Mouse (Mus musculus) cortical plate, adult 2 months (tissue): ENCODE measurements around the gene Ttl. TPM values are rescaled to one million over a fixed set of nuclear protein-coding genes. Genes with fewer than 3 reads are reported as not detected.
A peak's percentile ranks its signal among the peaks of the same experiment; 100 is the strongest.

Source experiments
- H3K27ac ChIP-seq: fragments of 200-500 bp; 2 replicates; pipeline ENCODE4 v1.5.1; 2012; ENCODE audit warnings: low read length, control low read depth, inconsistent platforms; ENCODE audit not compliant: insufficient read depth
- H3K4me1 ChIP-seq: fragments of 200-500 bp; 2 replicates; pipeline ENCODE4 v1.6.1; 2011; ENCODE audit warnings: low read length; ENCODE audit not compliant: control insufficient read depth, insufficient read depth
- H3K4me3 ChIP-seq: fragments of 200-500 bp; 2 replicates; pipeline ENCODE4 v1.5.1; 2011; ENCODE audit warnings: mild to moderate bottlenecking, low read length, control low read depth; ENCODE audit not compliant: insufficient read depth
- CTCF ChIP-seq: fragments of 200-500 bp; IDR thresholded peaks from 2 replicates; pipeline ENCODE4 v1.5.1; 2011; ENCODE audit warnings: mild to moderate bottlenecking, control low read depth, low read length; ENCODE audit not compliant: insufficient read depth; ENCODE audit errors: extremely low read depth
- POLR2A ChIP-seq: fragments of 200-500 bp; IDR thresholded peaks from 2 replicates; pipeline ENCODE4 v1.6.1; 2011; ENCODE audit warnings: mild to moderate bottlenecking, low read length, control low read depth; ENCODE audit not compliant: insufficient read depth; ENCODE audit errors: extremely low read depth
- polyA plus RNA-seq: library from polyadenylated mRNA; depleted of rRNA; stranded (reverse); fragments of >200 nt; gene quantifications from 2 replicates; pipeline ENCODE4 v1.2.3, GENCODE M21; 2012

Gene Ttl
- polyA plus RNA-seq, 1 experiment: 45.2 TPM

- Histone ChIP-seq H3K4me1 (no peaks in the 10 kb centered on the region), H3K4me3 (no peak overlapping the region), H3K27ac (no peak overlapping the region)
- TF ChIP-seq POLR2A: no peak
- TF ChIP-seq CTCF: no peak
Measured at GRCm38 (mm10) chr2:129079194-129079593, 13.5 kb downstream of the Ttl start.

- TF ChIP-seq CTCF (no peak), POLR2A (no peak)
- Histone ChIP-seq H3K27ac (no peak overlapping the region), H3K4me1 (no peaks in the 10 kb centered on the region), H3K4me3 (no peak overlapping the region)
Measured at GRCm38 (mm10) chr2:129081097-129081496, 15.4 kb downstream of the Ttl start.

GRCm38 (mm10) chr2:129083514-129083913 lies 17.8 kb downstream of the Ttl start:
- no peak for TF ChIP-seq CTCF
- TF ChIP-seq POLR2A: no peak
- H3K27ac ChIP-seq: no peak overlapping the region
- H3K4me3 ChIP-seq: no peak overlapping the region
- H3K4me1 ChIP-seq: no peaks in the 10 kb centered on the region

GRCm38 (mm10) chr2:129084959-129085358 lies 19.2 kb downstream of the Ttl start:
- Histone ChIP-seq H3K4me3 (no peak overlapping the region), H3K4me1 (peaks cover 2% of the 10 kb centered on the region; the same call in 1 of the 2 replicates)
- TF ChIP-seq CTCF (peak; percentile 61), POLR2A (no peak)

GRCm38 (mm10) chr2:129087520-129087919 lies 21.8 kb downstream of the Ttl start:
- no peak for TF ChIP-seq POLR2A
- no peak for TF ChIP-seq CTCF
- no peak overlapping the region for H3K4me3 ChIP-seq

More at GRCm38 (mm10) chr2:129084959-129085358, 19.2 kb downstream of the Ttl start:
- H3K27ac ChIP-seq: no peak overlapping the region

DNA sequence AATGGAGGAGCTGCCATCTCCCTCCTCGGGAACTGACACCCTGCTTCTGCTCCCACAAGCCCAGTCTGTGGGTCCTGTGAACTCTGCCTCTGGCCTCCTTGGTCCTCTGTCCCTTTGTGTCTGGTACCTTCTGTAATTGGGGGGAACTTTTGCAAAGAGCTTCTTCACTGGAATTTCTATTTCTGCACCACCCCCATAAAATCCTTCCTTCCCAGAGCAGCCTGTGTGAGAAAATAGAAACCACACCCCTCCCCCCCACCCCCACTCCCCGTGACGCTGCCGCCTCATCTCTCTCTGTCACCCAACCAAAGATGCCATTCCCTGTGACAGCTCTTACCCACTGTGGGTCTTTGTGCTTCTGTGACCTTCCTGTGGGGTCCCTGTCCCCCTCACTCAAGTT lies 24.6 kb downstream of the Ttl start:
- Histone ChIP-seq H3K4me1 (peaks cover 20% of the 10 kb centered on the region), H3K27ac (peak overlapping the region; percentile 85), H3K4me3 (no peak overlapping the region)
- no peak for TF ChIP-seq POLR2A
- no peak for TF ChIP-seq CTCF

More at GRCm38 (mm10) chr2:129087520-129087919, 21.8 kb downstream of the Ttl start:
- H3K4me1 ChIP-seq: peaks cover 12% of the 10 kb centered on the region
- H3K27ac ChIP-seq: no peak overlapping the region

- TF ChIP-seq CTCF (no peak), POLR2A (no peak)
- Histone ChIP-seq H3K27ac (peak overlapping the region; percentile 73), H3K4me1 (peaks cover 20% of the 10 kb centered on the region), H3K4me3 (no peak overlapping the region)
Measured at GRCm38 (mm10) chr2:129092810-129093209, 27.1 kb downstream of the Ttl start.

DNA sequence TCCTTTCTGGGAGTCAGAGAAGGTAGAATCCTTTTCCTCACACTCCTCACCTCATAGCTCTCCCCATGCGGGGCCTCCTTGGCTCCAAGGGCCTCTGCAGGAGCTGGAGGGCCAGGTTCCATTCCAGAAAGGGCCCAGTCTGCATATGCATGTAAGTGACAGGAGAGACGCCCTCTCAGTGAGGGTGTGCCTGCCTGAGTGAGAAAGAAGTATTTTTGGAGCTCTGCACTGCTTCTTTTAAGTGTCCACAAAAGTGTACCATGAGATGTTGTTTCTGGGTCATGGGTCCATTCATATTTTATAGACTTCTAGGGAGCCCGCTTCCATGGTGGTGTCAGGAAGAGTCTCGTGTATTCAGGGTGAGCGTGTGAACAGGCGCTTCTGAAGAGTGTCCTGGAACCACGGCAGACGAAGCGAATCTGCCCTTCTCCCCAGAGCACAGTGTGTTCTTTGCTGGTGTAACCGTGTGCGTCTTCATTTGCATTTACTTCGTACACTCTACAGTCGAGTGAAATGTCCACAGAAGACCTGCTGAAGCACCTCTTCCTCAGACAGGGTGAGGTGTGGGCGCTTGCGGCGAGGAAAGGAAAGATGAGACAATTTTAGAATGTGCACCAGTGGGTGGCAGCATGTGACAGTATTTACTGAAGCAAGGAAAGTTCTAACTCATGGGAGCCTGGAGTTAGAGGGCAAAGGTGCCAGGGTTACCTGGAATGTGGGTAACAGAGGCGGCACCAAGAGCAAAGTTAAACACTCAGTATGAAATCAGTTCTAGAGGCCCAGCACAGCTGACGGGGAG lies 28.4 kb downstream of the Ttl start:
- Histone ChIP-seq H3K27ac (peak overlapping the region; percentile 43; the same call in 1 of the 2 replicates), H3K4me3 (no peak overlapping the region), H3K4me1 (peaks cover 20% of the 10 kb centered on the region)
- TF ChIP-seq CTCF (no peak), POLR2A (no peak)

DNA sequence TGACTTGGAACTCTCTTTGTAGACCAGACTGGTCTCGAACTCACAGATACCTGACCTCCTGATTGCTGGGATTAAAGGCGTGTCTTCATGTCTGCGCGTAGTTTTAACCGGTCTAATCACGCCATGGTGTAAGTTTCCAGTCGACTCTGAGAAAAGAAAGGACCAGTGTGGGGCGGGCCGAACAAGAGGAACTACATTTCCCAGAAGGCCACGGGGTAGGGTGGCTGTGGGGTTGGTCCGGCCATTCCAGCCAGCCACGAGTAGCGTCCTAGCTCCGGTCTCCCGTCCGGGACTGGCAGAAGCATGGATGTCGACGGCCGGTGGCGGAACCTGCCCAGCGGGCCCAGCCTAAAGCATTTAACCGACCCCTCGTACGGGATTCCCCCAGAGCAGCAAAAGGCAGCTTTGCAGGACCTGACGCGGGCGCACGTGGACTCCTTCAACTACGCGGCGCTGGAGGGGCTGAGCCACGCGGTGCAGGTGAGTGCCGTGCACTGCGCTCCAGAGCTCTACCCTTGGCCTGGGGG lies 35.1 kb downstream of the Ttl start, which contains the start of gene Polr1b:
TSS of gene Polr1b (plus strand) at position 212 of the 527 bp plus-strand sequence.
- Histone ChIP-seq H3K4me1 (no peaks in the 10 kb centered on the region), H3K4me3 (peak within 1 kb of the TSS; percentile 67), H3K27ac (no peak within 1 kb of the TSS)
- no peak for TF ChIP-seq CTCF
- peak; percentile 62; the same call in 1 of the 2 replicates for TF ChIP-seq POLR2A

DNA sequence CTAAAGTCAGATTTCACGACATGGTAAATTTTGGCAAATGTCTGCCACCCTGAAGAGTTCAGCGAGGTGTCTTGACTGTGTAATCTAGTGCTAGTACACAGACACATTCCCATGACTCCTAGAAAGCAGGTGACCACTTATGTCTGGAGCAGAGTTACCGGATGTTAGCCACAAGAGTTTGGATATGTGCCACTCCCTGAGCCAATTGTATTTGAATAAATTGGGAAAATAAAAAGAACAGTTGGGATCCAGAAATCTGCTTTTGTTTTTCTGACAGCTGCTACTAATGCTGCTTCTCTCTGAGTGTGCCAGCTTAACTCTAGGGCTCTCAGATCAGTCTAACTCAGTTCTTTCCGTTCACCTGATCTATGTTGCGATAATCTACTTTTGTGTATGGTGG lies 47.2 kb downstream of the Ttl start:
- no peaks in the 10 kb centered on the region for H3K4me1 ChIP-seq
- no peak overlapping the region for H3K4me3 ChIP-seq
- no peak for TF ChIP-seq POLR2A
- H3K27ac ChIP-seq: no peak overlapping the region
